Mouse (Mus musculus) thymus, adult 2 months (tissue): Measurements from ENCODE around the gene Mrpl43.

ENCODE experiments used
- CTCF ChIP-seq: fragments of 200-500 bp; IDR thresholded peaks from 2 replicates; pipeline ENCODE4 v1.5.1; 2012; ENCODE audit warnings: mild to moderate bottlenecking, control low read depth, low read length, moderate library complexity, borderline replicate concordance; ENCODE audit not compliant: control insufficient read depth, poor library complexity, insufficient read depth; ENCODE audit errors: extremely low read depth
- POLR2A ChIP-seq: fragments of 200-500 bp; IDR thresholded peaks from 2 replicates; pipeline ENCODE4 v1.6.1; 2012; ENCODE audit warnings: mild to moderate bottlenecking, low read length, control low read depth, moderate library complexity; ENCODE audit not compliant: control insufficient read depth, poor library complexity, insufficient read depth; ENCODE audit errors: extremely low read depth

DNA sequence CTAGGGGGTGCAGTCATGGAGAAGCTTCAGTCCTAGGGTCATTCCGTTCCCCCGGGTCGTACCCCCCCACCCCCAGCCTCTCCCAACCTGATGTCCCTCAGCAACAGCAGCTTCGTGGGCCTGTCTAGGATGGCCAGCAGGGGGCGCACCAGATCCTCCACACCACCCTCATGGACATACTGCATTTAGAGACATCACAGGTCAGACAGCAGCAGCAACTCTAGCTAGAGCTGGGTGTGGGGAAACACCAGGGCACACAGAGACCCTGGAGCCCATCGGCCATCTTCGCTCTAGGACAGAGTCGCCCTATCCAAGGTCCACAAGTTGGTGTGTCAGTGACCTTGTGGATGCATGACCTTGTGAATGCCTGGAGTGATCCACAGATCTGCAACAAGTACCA, 23.9 kb upstream of the Mrpl43 start:
- peak; percentile 95 for TF ChIP-seq CTCF
- TF ChIP-seq POLR2A: no peak
